Mouse (Mus musculus) liver, embryonic 11.5 days (tissue): Measurements from ENCODE around the gene Cog5. TPM values are rescaled to one million over a fixed set of nuclear protein-coding genes. Genes with fewer than 3 reads are reported as not detected.

Experiments used
- ATAC-seq: fragments of 200-750 bp; cut with Nextera tagmentation; replicated peaks from 2 replicates; pipeline ENCODE4 v1.8.0; 2017; ENCODE audit warnings: moderate number of reproducible peaks, mild to moderate bottlenecking, moderate TSS enrichment, moderate library complexity; ENCODE audit not compliant: low FRiP score
- DNase-seq: peaks from one replicate; pipeline ENCODE4 v3.0.0-alpha.2; 2017; ENCODE audit warnings: low spot score
- H3K27ac ChIP-seq: fragments of 300-500 bp; sonication (generic); 2 replicates; pipeline ENCODE4 v1.5.1; 2014; ENCODE audit warnings: mild to moderate bottlenecking, low read depth, low read length, control low read depth
- H3K27me3 ChIP-seq: fragments of 300-500 bp; sonication (generic); replicated peaks from 2 replicates; pipeline ENCODE4 v1.6.1; 2014; ENCODE audit warnings: low read length, mixed read lengths; ENCODE audit not compliant: control insufficient read depth, insufficient read depth
- H3K36me3 ChIP-seq: fragments of 300-500 bp; sonication (generic); 2 replicates; pipeline ENCODE4 v1.6.1; 2014; ENCODE audit warnings: mild to moderate bottlenecking, low read length, moderate library complexity, mixed read lengths; ENCODE audit not compliant: control insufficient read depth, insufficient read depth
- H3K4me1 ChIP-seq: fragments of 300-500 bp; sonication (generic); replicated peaks from 2 replicates; pipeline ENCODE4 v1.6.1; 2014; ENCODE audit warnings: low read length, mixed read lengths; ENCODE audit not compliant: control insufficient read depth, insufficient read depth
- H3K4me2 ChIP-seq: fragments of 300-500 bp; sonication (generic); 2 replicates; pipeline ENCODE4 v1.6.1; 2014; ENCODE audit warnings: mild to moderate bottlenecking, control low read depth, moderate library complexity
- H3K4me3 ChIP-seq: fragments of 300-500 bp; sonication (generic); 2 replicates; pipeline ENCODE4 v1.5.1; 2014; ENCODE audit warnings: low read depth, low read length, control low read depth
- H3K9ac ChIP-seq: fragments of 300-500 bp; sonication (generic); 2 replicates; pipeline ENCODE4 v1.6.1; 2014; ENCODE audit warnings: low read depth, low read length, control low read depth
- H3K9me3 ChIP-seq: fragments of 300-500 bp; sonication (generic); 2 replicates; pipeline ENCODE4 v1.6.1; 2016; ENCODE audit warnings: low read length, inconsistent platforms, mixed read lengths; ENCODE audit not compliant: control insufficient read depth
- WGBS: fragments of 180-500 bp; shearing (Covaris S2); extraction: QIAGEN DNeasy Blood & Tissue Kit; methylation state at CpG from one replicate; pipeline ENCODE4 v1.1.7; 2014; 5-methylcytosine and 5-hydroxymethylcytosine counted together
- polyA plus RNA-seq: library from polyadenylated mRNA; unstranded; fragments of >200 nt; fragmentation: Nextera tagmentation; extraction: Ambion mirVana; gene quantifications from 2 replicates; pipeline ENCODE4 v1.2.1, GENCODE M21; 2014

The Cog5 gene
- polyA plus RNA-seq, 1 experiment from 2014 or later = 23.3 TPM

GRCm38 (mm10) chr12:31749846-31750245 lies 95.2 kb downstream of the Cog5 start:
- 95% methylated on average over 4 of the region's 4 CpGs for WGBS
- Histone ChIP-seq H3K36me3 (no peaks in the 10 kb centered on the region), H3K4me1 (no peaks in the 10 kb centered on the region), H3K27ac (no peak overlapping the region), H3K9ac (no peak overlapping the region), H3K27me3 (no peaks in the 10 kb centered on the region), H3K4me2 (no peak overlapping the region), H3K4me3 (no peak overlapping the region), H3K9me3 (no peaks in the 10 kb centered on the region)
- no peak for DNase-seq
- no peak for ATAC-seq

- Histone ChIP-seq H3K27me3 (no peaks in the 10 kb centered on the region), H3K4me2 (no peak overlapping the region), H3K4me3 (no peak overlapping the region), H3K9me3 (no peaks in the 10 kb centered on the region), H3K4me1 (no peaks in the 10 kb centered on the region), H3K9ac (no peak overlapping the region), H3K27ac (no peak overlapping the region), H3K36me3 (no peaks in the 10 kb centered on the region)
- DNase-seq (no peak), ATAC-seq (no peak)
- WGBS = 79% methylated on average over 2 of the region's 2 CpGs
These were observed 99.8 kb downstream of the Cog5 start for GRCm38 (mm10) chr12:31754465-31754864.

DNA sequence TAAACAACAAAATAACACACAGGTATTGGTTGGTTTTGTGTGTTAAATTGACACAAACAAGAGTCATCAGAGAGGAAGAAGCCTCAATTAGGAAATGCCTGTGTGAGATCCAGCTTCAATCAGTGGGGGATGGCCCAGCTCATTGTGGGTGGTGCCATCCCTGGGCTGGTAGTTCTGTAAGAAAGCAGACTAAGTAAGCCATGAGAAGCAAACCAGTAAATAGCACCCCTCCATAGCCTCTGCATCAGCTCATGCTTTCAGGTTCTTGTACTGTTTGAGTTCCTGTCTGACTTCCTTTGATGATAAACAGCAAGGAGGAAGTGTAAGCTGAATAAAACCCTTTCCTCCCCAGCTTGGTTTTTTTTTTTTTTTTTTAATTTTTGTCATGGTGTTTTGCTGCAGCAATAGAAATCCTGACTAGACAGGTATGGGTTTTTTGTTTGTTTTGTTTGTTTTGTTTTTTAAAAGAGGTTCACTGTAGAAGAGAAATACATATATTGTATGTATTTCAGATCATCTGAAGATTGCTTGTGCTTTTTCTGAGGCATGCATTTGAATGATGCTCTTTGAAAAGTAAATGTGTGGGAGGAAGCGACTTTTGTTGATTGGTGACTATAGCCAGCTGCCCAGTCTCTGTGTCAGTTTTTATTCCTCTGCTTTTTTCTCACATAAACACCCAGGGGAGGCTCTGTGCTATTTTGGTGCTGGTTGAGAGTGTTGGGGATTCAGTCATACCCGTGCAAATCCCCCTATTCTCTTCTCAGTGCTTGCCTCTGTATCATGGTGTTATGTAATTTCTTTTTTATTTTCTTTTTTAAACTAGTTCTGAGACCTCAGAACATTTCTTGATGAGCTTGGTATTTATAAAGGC lies 101.5 kb downstream of the Cog5 start:
- 59% methylated on average over 2 of the region's 2 CpGs for WGBS
- no peaks in the 10 kb centered on the region for H3K4me1 ChIP-seq
- no peaks in the 10 kb centered on the region for H3K9me3 ChIP-seq
- ATAC-seq (no peak), DNase-seq (no peak)
- no peak overlapping the region for H3K4me3 ChIP-seq
- H3K36me3 ChIP-seq = no peaks in the 10 kb centered on the region
- no peak overlapping the region for H3K27ac ChIP-seq
- no peak overlapping the region for H3K9ac ChIP-seq
- H3K4me2 ChIP-seq = no peak overlapping the region
- no peaks in the 10 kb centered on the region for H3K27me3 ChIP-seq

DNA sequence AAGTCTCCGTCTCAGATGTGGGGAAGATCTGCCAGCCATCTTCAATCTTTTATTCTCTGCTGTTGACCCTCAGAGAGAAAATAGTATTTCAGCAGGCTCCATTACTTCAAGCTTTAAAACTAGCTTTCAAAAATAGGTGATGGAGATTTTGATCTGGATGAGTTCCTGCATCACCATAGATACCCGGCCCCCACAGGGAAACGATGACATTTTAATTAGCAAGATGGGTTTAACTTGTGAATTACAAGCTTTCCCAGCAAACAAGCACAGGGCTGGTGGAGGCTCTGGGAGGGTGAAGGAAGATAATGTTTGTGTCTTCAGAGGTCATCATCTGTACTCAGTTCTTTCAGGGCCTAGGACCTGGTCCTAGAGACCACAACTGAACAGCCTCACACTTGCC lies 118.9 kb downstream of the Cog5 start:
- no peak overlapping the region for H3K4me2 ChIP-seq
- no peak for ATAC-seq
- no peaks in the 10 kb centered on the region for H3K9me3 ChIP-seq
- DNase-seq = no peak
- WGBS = 91% methylated on average over 3 of the region's 3 CpGs
- H3K4me1 ChIP-seq = no peaks in the 10 kb centered on the region
- no peak overlapping the region for H3K27ac ChIP-seq
- H3K9ac ChIP-seq = no peak overlapping the region
- H3K27me3 ChIP-seq = no peaks in the 10 kb centered on the region
- H3K4me3 ChIP-seq = no peak overlapping the region
- no peaks in the 10 kb centered on the region for H3K36me3 ChIP-seq

DNA sequence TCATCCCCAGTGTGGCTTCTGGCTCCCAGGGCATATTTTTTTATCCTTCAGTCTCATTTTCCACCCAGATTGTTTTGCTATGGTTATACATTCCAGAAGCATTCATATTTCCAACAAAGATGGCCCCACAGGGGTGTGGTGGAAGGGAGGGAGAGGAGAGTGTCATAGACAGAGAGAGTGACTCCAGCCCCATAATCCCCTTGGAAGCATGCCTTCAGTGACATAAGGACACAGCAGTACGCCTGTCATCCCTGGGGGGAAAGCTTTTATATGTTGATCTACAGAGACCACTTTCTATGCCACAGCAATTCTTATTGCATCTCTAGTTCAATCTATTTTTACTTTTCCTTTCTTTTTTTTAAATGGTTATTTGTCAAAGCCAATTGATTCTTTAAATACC lies 129.6 kb downstream of the Cog5 start:
- Histone ChIP-seq H3K9ac (no peak overlapping the region), H3K27me3 (no peaks in the 10 kb centered on the region), H3K4me3 (no peak overlapping the region), H3K4me1 (no peaks in the 10 kb centered on the region), H3K4me2 (no peak overlapping the region), H3K9me3 (no peaks in the 10 kb centered on the region), H3K27ac (no peak overlapping the region), H3K36me3 (no peaks in the 10 kb centered on the region)
- ATAC-seq (no peak), DNase-seq (no peak)
- WGBS = 94% methylated on average over 1 of the region's 1 CpGs

DNA sequence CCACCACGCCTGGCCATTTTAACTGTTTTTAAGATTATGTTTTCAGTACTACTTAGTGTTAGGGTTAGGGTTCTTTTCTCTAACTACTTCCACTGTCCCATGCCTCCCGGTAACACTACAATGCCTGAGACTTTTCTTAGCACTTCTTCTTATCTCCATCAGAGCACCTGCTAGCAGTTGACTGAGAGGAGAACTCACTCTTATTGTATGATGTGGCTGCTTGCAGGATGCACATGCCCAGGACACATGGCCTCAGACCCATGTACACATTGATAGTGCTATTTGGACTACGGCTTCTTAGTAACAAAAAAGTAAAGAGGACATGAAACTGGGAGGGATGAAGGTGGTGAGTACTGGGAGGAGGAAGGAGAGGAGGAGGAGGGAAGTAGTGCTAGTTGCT lies 133.9 kb downstream of the Cog5 start:
- Histone ChIP-seq H3K9me3 (no peaks in the 10 kb centered on the region), H3K4me1 (no peaks in the 10 kb centered on the region), H3K27me3 (no peaks in the 10 kb centered on the region), H3K4me2 (no peak overlapping the region), H3K9ac (no peak overlapping the region), H3K36me3 (no peaks in the 10 kb centered on the region), H3K27ac (no peak overlapping the region), H3K4me3 (no peak overlapping the region)
- no peak for ATAC-seq
- no peak for DNase-seq
- WGBS = 70% methylated on average over 3 of the region's 3 CpGs

DNA sequence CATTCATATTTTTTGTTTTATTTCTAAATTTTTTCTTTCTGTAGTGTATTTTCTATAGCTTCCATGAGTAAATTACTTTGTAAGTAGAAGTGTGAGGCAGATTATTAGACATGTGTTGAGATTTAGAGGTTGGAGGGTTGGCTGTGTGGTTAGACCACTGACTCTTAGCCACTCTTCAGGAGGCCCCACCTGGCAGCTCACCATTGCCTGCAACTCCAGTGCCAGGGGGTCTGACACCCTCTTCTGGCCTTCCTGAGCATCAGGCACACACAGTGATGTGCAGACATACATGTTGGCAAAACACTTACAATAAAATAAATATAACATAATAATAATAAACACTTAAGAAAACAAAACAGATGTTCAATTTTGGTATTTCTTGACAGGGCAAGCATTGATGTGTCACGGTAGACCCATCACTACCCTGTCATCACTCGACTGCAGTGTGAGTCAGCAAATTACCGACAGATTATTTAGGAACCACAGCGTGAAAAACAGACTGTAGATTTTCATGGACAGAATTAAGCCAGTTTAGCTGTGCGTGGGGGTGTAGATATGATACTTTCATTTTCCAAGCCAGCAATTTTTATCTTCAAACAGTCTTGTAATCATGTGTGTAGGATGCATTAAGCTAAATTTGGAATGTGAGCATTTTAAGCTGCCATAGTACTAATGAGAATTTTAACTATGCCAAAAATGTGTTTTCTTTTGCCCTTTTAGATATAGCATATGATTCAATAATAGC lies 151.9 kb downstream of the Cog5 start:
- ATAC-seq = no peak
- no peaks in the 10 kb centered on the region for H3K4me1 ChIP-seq
- no peak overlapping the region for H3K4me2 ChIP-seq
- 0 out of 2 replicates have a peak, but pooled peaks cover 3% of the 10 kb centered on the region for H3K36me3 ChIP-seq
- no peaks in the 10 kb centered on the region for H3K27me3 ChIP-seq
- DNase-seq = no peak
- no peak overlapping the region for H3K9ac ChIP-seq
- H3K27ac ChIP-seq = no peak overlapping the region
- no peak overlapping the region for H3K4me3 ChIP-seq
- H3K9me3 ChIP-seq = no peaks in the 10 kb centered on the region
- 60% methylated on average over 5 of the region's 5 CpGs for WGBS

DNA sequence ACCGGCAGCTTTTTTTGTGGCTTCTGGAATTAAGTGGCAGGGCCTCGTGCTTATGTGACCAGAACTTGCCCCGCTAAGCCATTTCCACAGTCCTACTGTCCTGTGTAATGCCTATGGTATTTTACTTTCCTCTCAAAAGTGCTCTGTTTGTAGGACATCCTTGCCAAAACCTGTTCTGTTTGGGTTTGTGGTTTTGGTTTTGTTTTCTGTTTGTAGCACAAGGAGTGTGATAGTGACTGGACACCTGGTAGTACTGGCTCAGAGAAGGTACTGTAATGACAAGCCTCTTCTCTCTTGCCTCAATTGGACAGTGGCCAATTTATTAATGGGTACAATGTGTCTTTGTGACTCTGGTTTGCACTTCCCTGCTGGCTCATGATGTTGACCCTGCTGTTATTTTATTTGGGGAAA lies 163.4 kb downstream of the Cog5 start:
- Histone ChIP-seq H3K36me3 (no peaks in the 10 kb centered on the region), H3K9me3 (no peaks in the 10 kb centered on the region), H3K27ac (no peak overlapping the region), H3K4me1 (no peaks in the 10 kb centered on the region), H3K4me2 (no peak overlapping the region), H3K27me3 (no peaks in the 10 kb centered on the region), H3K9ac (no peak overlapping the region), H3K4me3 (no peak overlapping the region)
- 85% methylated on average over 3 of the region's 3 CpGs for WGBS
- DNase-seq (no peak), ATAC-seq (no peak)

DNA sequence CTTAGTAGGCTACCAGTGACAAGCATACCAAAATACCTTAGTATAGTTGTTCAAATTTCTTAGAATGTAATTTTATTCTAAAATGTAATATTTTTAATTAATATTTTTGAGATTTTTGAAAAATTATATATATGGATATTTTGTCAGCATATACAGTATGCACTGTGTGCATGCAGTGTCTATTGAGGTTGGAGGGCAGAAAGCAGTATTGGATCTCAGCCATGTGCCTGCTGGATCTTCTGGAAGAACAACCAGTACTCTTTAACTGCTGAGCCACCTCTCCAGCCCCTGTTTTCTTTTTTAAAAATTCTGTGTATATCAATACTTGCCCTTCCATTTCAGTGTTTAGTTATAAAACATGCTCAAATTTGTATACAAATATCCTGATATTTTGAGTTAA lies 164.4 kb downstream of the Cog5 start:
- Histone ChIP-seq H3K9me3 (no peaks in the 10 kb centered on the region), H3K36me3 (no peaks in the 10 kb centered on the region), H3K27me3 (no peaks in the 10 kb centered on the region), H3K4me1 (no peaks in the 10 kb centered on the region), H3K4me3 (no peak overlapping the region), H3K27ac (no peak overlapping the region), H3K9ac (no peak overlapping the region), H3K4me2 (no peak overlapping the region)
- ATAC-seq = no peak
- DNase-seq = no peak
